In genomic region chr11:3862661-3863453, GRCm38 (mm10) we compare ENCODE assay signal across 8 mouse cellular contexts. TPM values are rescaled to one million over a fixed set of nuclear protein-coding genes. Genes with fewer than 3 reads are reported as not detected.
A peak's percentile ranks its signal among the peaks of the same experiment; 100 is the strongest.
DNase-seq lines count a peak whose midpoint lies in the region; ATAC-seq and TF ChIP-seq lines count a peak whose summit lies in the region.

No protein-coding gene starts in this region.

- H3K27me3 ChIP-seq in embryonic facial prominence, embryonic 13.5 days = peaks cover 26% of the 10 kb centered on the region
- H3K27me3 ChIP-seq in hindbrain, postnatal 0 days (ENCODE audit: insufficient read depth, low read length) = no peaks in the 10 kb centered on the region
- H3K27me3 ChIP-seq in neural tube, embryonic 12.5 days (replicated peaks) = peaks cover 5% of the 10 kb centered on the region; the same call in 1 of the 2 replicates

- ATAC-seq in embryonic facial prominence, embryonic 13.5 days (ENCODE audit: insufficient number of reproducible peaks, insufficient read depth, low FRiP score, low TSS enrichment, low read depth) = no peak
- 0 out of 2 replicates have a peak, but pooled peaks have one; percentile 2 for ATAC-seq in hindbrain, postnatal 0 days
- ATAC-seq in neural tube, embryonic 12.5 days (ENCODE audit: low FRiP score, low read depth) = 0 out of 2 replicates have a peak, but pooled peaks have one; percentile 4

- peak overlapping the region; percentile 84 for H3K27ac ChIP-seq in left cerebral cortex, adult 2 months
- H3K27ac ChIP-seq in embryonic facial prominence, embryonic 13.5 days = no peak overlapping the region
- H3K27ac ChIP-seq in hindbrain, postnatal 0 days = peak overlapping the region; percentile 68; the same call in 1 of the 2 replicates
- H3K27ac ChIP-seq in neural tube, embryonic 12.5 days = no peak overlapping the region

- 69% methylated on average over 19 of the region's 19 CpGs for WGBS in embryonic facial prominence, embryonic 13.5 days
- 75% methylated on average over 19 of the region's 19 CpGs for WGBS in hindbrain, postnatal 0 days
- 74% methylated on average over 19 of the region's 19 CpGs for WGBS in neural tube, embryonic 12.5 days

- H3K9ac ChIP-seq in embryonic facial prominence, embryonic 13.5 days = peak overlapping the region; percentile 72
- H3K9ac ChIP-seq in hindbrain, postnatal 0 days (replicated peaks; ENCODE audit: low read length) = peak overlapping the region; percentile 49
- peak overlapping the region; percentile 57; the same call in 1 of the 2 replicates for H3K9ac ChIP-seq in neural tube, embryonic 12.5 days

- TF ChIP-seq CTCF in left cerebral cortex, adult 2 months (IDR thresholded peaks at IDR 0.05) = no peak; the same call in 1 of the 2 replicates
- TF ChIP-seq CTCF in hindbrain, postnatal 0 days (IDR thresholded peaks at IDR 0.05; ENCODE audit: low read depth) = peak; percentile 23; the same call in 1 of the 2 replicates

- no peaks in the 10 kb centered on the region for H3K36me3 ChIP-seq in embryonic facial prominence, embryonic 13.5 days
- no peaks in the 10 kb centered on the region for H3K36me3 ChIP-seq in hindbrain, postnatal 0 days (ENCODE audit: insufficient read depth, low read length)
- H3K36me3 ChIP-seq in neural tube, embryonic 12.5 days = no peaks in the 10 kb centered on the region

- DNase-seq in left cerebral cortex, adult 2 months (ENCODE audit: extremely low spot score in 1 of 2, low spot score in 2 of 2) = no peak
- no peak for DNase-seq in left cerebral cortex, postnatal 36 days (ENCODE audit: low spot score in 2 of 2)
- no peak for DNase-seq in hindbrain, postnatal 0 days (ENCODE audit: low spot score)
- DNase-seq in gastrocnemius, adult 18-20 months (ENCODE audit: low spot score) = no peak
- no peak for DNase-seq in urinary bladder, adult 2 months (ENCODE audit: low spot score)
- DNase-seq in lung, postnatal 36 days = no peak

- no peaks in the 10 kb centered on the region for H3K9me3 ChIP-seq in embryonic facial prominence, embryonic 13.5 days
- no peaks in the 10 kb centered on the region for H3K9me3 ChIP-seq in hindbrain, postnatal 0 days (ENCODE audit: low read length)
- no peaks in the 10 kb centered on the region for H3K9me3 ChIP-seq in neural tube, embryonic 12.5 days

- peak overlapping the region; percentile 56 for H3K4me3 ChIP-seq in left cerebral cortex, adult 2 months
- H3K4me3 ChIP-seq in embryonic facial prominence, embryonic 13.5 days = peak overlapping the region; percentile 55
- H3K4me3 ChIP-seq in hindbrain, postnatal 0 days (ENCODE audit: low read length) = peak overlapping the region; percentile 52
- peak overlapping the region; percentile 42; the same call in 1 of the 2 replicates for H3K4me3 ChIP-seq in neural tube, embryonic 12.5 days

- H3K4me1 ChIP-seq in embryonic facial prominence, embryonic 13.5 days = peaks cover 12% of the 10 kb centered on the region
- peaks cover 7% of the 10 kb centered on the region for H3K4me1 ChIP-seq in hindbrain, postnatal 0 days (ENCODE audit: insufficient read depth, low read length)
- 0 out of 2 replicates have a peak, but pooled peaks cover 4% of the 10 kb centered on the region for H3K4me1 ChIP-seq in neural tube, embryonic 12.5 days

- H3K4me2 ChIP-seq in embryonic facial prominence, embryonic 13.5 days = peak overlapping the region; percentile 82
- peak overlapping the region; percentile 69 for H3K4me2 ChIP-seq in hindbrain, postnatal 0 days (ENCODE audit: low read depth, low read length)
- H3K4me2 ChIP-seq in neural tube, embryonic 12.5 days (replicated peaks) = peak overlapping the region; percentile 76

- intact Hi-C loops in left cerebral cortex, adult 2 months (cut with DNase I) = no loop called here
- intact Hi-C loops in left cerebral cortex, postnatal 36 days (cut with DNase I) = loop anchor here (5.0 kb wide), 1 partner anchor 46 kb away; no protein-coding TSS in a partner anchor

RNA-seq across cellular contexts. Expression of gene Osbp2, which starts 0.8 kb away (rescaled TPM):
- 100 to 1,000 TPM; 141 to 149 TPM for total RNA-seq in left cerebral cortex, adult 2 months (2021)
- 100 to 1,000 TPM; 128 to 164 TPM for total RNA-seq in left cerebral cortex, postnatal 36 days (2021)
- polyA plus RNA-seq in embryonic facial prominence, embryonic 13.5 days (2015; fragmentation: Nextera tagmentation; extraction: Ambion mirVana) = 1.7 and 3.0 TPM in 2 replicates
- total RNA-seq in hindbrain, postnatal 0 days (2014; rRNA removed) = 78.3 and 87.5 TPM in 2 replicates
- 33.8 and 39.7 TPM in 2 replicates for polyA plus RNA-seq in hindbrain, postnatal 0 days (2015; fragmentation: Nextera tagmentation; extraction: Ambion mirVana)
- 5.5 and 7.6 TPM in 2 replicates for polyA plus RNA-seq in neural tube, embryonic 12.5 days (2016; fragmentation: Nextera tagmentation; extraction: Ambion mirVana)
- 1 to 10 TPM; 1.1 to 1.3 TPM for total RNA-seq in gastrocnemius, adult 18-20 months (2021)
- polyA plus RNA-seq in urinary bladder, adult 2 months (2012; rRNA removed) = 0.98 and 2.0 TPM in 2 replicates

RNA-seq across cellular contexts. Expression of gene 4921536K21Rik, which starts 32.0 kb away (rescaled TPM):
- under 1 TPM; 0.54 to 0.61 TPM for total RNA-seq in left cerebral cortex, adult 2 months (2021)
- under 1 TPM; 0.32 to 0.70 TPM for total RNA-seq in left cerebral cortex, postnatal 36 days (2021)
- 0.20 TPM in 1 of 2 replicates, not detected in the other for polyA plus RNA-seq in embryonic facial prominence, embryonic 13.5 days (2015; fragmentation: Nextera tagmentation; extraction: Ambion mirVana)
- 0.21 and 0.90 TPM in 2 replicates for total RNA-seq in hindbrain, postnatal 0 days (2014; rRNA removed)
- polyA plus RNA-seq in hindbrain, postnatal 0 days (2015; fragmentation: Nextera tagmentation; extraction: Ambion mirVana) = 0.41 and 0.42 TPM in 2 replicates
- polyA plus RNA-seq in neural tube, embryonic 12.5 days (2016; fragmentation: Nextera tagmentation; extraction: Ambion mirVana) = 0.47 and 0.59 TPM in 2 replicates
- under 1 TPM; 0.17 to 0.27 TPM for total RNA-seq in gastrocnemius, adult 18-20 months (2021)
- 0.25 and 0.34 TPM in 2 replicates for polyA plus RNA-seq in urinary bladder, adult 2 months (2012; rRNA removed)

RNA-seq across cellular contexts. Expression of gene Dusp18, which starts 32.2 kb away (rescaled TPM):
- total RNA-seq in left cerebral cortex, adult 2 months (2021) = 10 to 100 TPM; 23.1 to 24.9 TPM
- total RNA-seq in left cerebral cortex, postnatal 36 days (2021) = 10 to 100 TPM; 23.7 to 26.4 TPM
- polyA plus RNA-seq in embryonic facial prominence, embryonic 13.5 days (2015; fragmentation: Nextera tagmentation; extraction: Ambion mirVana) = 8.7 and 9.2 TPM in 2 replicates
- 14.4 and 16.9 TPM in 2 replicates for total RNA-seq in hindbrain, postnatal 0 days (2014; rRNA removed)
- polyA plus RNA-seq in hindbrain, postnatal 0 days (2015; fragmentation: Nextera tagmentation; extraction: Ambion mirVana) = 15.4 and 16.3 TPM in 2 replicates
- polyA plus RNA-seq in neural tube, embryonic 12.5 days (2016; fragmentation: Nextera tagmentation; extraction: Ambion mirVana) = 22.2 and 23.5 TPM in 2 replicates
- total RNA-seq in gastrocnemius, adult 18-20 months (2021) = 10 to 100 TPM in 1 of 2 experiments, 1 to 10 TPM in 1; 9.1 to 20.5 TPM
- 2.5 and 3.0 TPM in 2 replicates for polyA plus RNA-seq in urinary bladder, adult 2 months (2012; rRNA removed)

RNA-seq across cellular contexts. Expression of gene Slc35e4, which starts 51.6 kb away (rescaled TPM):
- 10 to 100 TPM; 19.1 to 20.9 TPM for total RNA-seq in left cerebral cortex, adult 2 months (2021)
- 10 to 100 TPM; 18.5 to 23.0 TPM for total RNA-seq in left cerebral cortex, postnatal 36 days (2021)
- polyA plus RNA-seq in embryonic facial prominence, embryonic 13.5 days (2015; fragmentation: Nextera tagmentation; extraction: Ambion mirVana) = 7.7 and 8.6 TPM in 2 replicates
- total RNA-seq in hindbrain, postnatal 0 days (2014; rRNA removed) = 48.6 and 52.4 TPM in 2 replicates
- 23.5 and 25.8 TPM in 2 replicates for polyA plus RNA-seq in hindbrain, postnatal 0 days (2015; fragmentation: Nextera tagmentation; extraction: Ambion mirVana)
- polyA plus RNA-seq in neural tube, embryonic 12.5 days (2016; fragmentation: Nextera tagmentation; extraction: Ambion mirVana) = 9.1 and 9.6 TPM in 2 replicates
- 10 to 100 TPM; 16.5 to 30.9 TPM for total RNA-seq in gastrocnemius, adult 18-20 months (2021)
- polyA plus RNA-seq in urinary bladder, adult 2 months (2012; rRNA removed) = 10.4 and 13.0 TPM in 2 replicates

Comparison
In these comparisons a context has a peak if more than half of its experiments do, and no peak if none do; other contexts are left out.
1. H3K27ac ChIP-seq: peak in left cerebral cortex, adult 2 months (single experiment) and hindbrain, postnatal 0 days (single experiment); none in embryonic facial prominence, embryonic 13.5 days (single experiment) and neural tube, embryonic 12.5 days (single experiment).
2. RNA of gene Osbp2, which starts 0.8 kb away (total RNA-seq): 128 to 164 TPM in left cerebral cortex, postnatal 36 days, 141 to 149 TPM in left cerebral cortex, adult 2 months and 78.3 to 87.5 TPM in hindbrain, postnatal 0 days; 1.1 to 1.3 TPM in gastrocnemius, adult 18-20 months; every median in the first group is over 10 times any median in the second.
3. Peak in every context shown above with its lines, with median percentiles within 50 percentile points of each other: H3K4me3 ChIP-seq, H3K4me2 ChIP-seq and H3K9ac ChIP-seq.